Mouse (Mus musculus) liver, adult 2 months (tissue): ENCODE data around the gene Rnf144b.

Experiments
- CTCF ChIP-seq: fragments of 200-500 bp; IDR thresholded peaks from 2 replicates; pipeline ENCODE4 v1.5.1; 2011; ENCODE audit warnings: low read depth, low read length, control low read depth
- POLR2A ChIP-seq: fragments of 200-500 bp; IDR thresholded peaks from 2 replicates; pipeline ENCODE4 v1.6.1; 2011; ENCODE audit warnings: low read length, control low read depth; ENCODE audit not compliant: insufficient read depth; ENCODE audit errors: extremely low read depth

DNA sequence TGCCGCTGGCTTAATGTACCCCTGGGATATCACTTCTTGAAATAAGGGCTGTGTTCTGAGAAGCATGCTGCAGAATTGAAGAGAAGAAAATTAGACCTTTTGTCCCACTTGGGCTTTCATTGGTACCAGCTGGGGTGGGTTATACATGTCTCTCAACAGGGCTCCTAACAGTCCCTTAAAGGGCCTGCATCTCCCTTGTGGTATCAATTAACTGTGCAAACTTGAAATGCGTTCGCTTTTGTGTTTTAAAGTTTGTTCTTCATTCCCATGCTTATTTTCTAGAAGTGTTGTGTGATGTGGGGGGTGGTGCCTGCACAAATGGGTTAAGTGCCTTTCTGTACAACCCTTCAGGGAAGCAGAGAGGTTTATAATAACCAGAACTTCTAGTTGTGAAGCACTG, 145.8 kb downstream of the Rnf144b start:
- no peak for TF ChIP-seq CTCF
- TF ChIP-seq POLR2A = no peak
